Mouse (Mus musculus): ENCODE results near the gene Myoz1.
A peak's percentile ranks its signal among the peaks of the same experiment; 100 is the strongest.

GRCm38 (mm10) chr14:20702741-20703381 lies 46.5 kb upstream of the Myoz1 start, which contains the start of gene Chchd1:
- no peak for TF ChIP-seq MAFK (IDR thresholded peaks at IDR 0.05; ENCODE audit: insufficient read depth, low read depth, low read length)
- TF ChIP-seq HCFC1 (IDR thresholded peaks at IDR 0.05; ENCODE audit: borderline replicate concordance, insufficient read depth, low read length) = peak; percentile 61; the same call in 1 of the 2 replicates
